Mouse (Mus musculus) regulatory T cell (primary cell): ENCODE data around the gene Ryr2.

Source experiments
- in situ Hi-C: fragments of 300-600 bp; cut with MboI, MseI; formaldehyde crosslinking; loops from one replicate; pipeline ENCODE4 v1.15.1; 2025; ENCODE audit warnings: high pct_unique_total_duplicates

The Ryr2 gene

DNA sequence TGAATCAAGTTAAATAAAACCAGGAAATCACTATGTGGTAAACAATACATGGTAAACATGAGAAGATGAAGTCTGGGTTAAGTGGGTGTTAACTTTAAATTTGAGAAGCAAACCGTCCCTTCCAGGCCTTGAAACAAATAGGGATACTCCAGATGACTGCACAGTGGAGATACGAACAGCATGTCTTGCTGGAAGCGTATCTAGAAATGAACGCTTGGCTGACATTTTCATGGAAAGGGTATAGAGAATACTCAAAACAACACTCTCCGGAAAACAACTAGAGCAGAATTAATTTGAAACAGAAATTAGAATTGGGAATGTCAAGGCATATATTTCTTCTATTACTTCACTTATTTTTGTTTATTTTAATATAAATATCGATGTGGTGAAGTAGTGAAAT, 329.0 kb downstream of the Ryr2 start:
- in situ Hi-C loops, result no loop called here

DNA sequence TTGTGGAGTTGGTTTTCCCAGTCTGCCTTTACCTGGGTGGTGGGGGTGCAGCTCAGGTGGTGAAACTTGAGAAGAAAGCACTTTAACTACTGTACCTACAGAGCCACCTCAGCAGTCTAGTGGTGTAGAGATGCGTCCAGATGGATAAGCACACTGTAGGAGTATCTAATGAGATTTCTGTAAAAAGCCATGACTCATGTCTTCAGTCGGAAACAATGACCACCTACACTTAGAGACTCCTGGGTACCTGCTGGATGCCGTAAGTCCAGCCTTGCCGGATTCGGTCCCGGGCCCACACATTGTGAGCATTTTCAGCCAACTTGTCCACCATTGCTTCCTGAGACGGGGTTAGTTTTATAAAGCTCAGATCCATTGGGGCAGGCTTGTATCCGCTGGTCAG, 334.6 kb downstream of the Ryr2 start:
- in situ Hi-C loops, result no loop called here

DNA sequence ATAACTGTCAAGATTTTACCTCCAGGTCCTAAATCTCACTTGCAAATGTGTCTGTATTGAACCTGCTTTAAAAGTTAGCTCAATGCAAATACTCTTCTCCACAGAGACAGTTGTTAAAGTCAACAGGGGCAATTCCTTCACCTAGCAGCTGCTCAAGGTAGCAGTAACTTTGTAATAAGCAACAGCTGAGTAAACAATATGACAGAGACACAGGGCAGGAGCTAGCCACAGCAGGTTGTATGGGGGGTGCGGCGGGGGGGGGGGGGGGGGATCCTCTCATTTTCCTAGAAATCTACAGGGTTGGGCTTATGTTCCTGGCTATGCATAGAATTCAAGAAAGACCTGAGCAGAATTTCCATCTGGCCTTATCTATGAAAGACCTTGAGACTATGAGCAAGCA, 339.8 kb downstream of the Ryr2 start:
- in situ Hi-C loops, result no loop called here

DNA sequence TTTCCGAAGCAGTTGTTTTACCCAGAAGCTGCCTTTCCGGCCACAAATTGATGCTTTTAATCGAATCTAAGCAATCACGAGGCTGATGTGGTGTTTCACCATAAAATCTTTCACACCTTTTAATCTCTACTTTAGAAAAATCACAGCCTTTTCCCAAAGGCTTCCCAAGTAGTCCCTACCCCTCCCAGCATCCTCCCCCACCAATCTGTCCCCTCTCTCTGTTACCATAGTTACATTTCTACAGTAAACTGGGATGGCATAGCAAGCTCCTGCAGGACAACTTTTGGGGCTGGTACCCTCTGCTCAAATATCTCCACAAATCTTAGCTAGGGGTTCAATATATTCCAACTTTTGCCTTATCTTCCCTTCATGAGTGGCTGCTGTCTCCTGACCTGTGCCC, 342.8 kb downstream of the Ryr2 start:
- in situ Hi-C loops, result no loop called here

DNA sequence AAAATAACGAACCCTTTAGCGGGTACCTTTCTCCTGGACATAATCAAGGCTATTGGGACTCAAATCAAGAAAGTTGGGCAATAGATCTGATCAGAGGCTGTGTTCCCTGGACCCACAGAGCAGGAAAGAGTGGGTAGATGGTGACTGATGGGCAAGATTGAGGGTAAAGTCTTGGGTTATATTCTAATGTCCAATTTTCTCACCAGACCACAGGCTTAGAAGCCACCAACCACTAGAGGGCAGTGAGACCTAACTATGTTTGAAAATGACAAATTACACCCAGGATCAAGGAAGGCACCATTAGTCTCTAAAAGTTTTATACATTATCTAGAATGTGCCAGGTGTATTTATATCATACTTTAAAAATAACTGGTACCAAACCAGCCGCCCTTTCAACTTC, 343.6 kb downstream of the Ryr2 start:
- in situ Hi-C loops, result no loop called here

DNA sequence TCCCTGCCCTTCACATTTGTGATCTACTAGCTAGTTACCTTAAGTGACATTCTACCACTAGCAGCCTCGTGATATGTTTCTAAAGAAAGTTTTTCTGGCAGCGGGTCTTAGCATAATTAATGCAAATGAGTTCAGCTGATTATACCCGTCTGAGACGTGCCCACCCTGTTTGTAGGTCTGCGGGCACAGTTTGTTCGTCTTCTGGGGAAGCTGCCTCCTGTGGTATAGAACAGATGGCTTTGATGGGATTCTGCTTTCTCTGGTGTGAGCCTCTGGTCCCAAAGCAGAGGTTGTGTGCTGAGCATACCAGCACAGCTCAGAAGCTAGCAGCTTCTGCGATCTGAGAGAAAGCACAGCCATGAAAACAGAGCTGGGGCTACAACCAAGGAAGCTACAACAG, 348.9 kb downstream of the Ryr2 start:
- in situ Hi-C loops, result no loop called here

DNA sequence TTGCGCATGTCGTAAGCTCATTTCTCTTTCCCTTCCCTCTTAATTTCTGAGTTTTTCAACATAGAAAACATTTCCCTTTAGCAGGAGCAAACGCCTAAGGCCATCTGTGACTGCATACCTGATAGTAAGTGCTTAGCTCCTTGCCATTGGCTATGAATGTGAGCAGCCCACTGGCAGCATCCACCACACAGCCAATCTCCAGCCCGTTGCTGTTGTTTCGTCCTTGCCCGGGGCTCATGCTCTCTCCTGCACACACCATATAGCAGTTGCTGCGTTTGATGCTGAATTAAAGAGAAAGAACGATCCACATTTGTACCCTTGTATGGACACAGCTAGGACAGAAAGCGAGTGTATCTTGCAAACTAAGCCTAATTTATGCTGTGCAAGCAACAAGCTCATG, 361.3 kb downstream of the Ryr2 start:
- in situ Hi-C loops, result no loop called here

DNA sequence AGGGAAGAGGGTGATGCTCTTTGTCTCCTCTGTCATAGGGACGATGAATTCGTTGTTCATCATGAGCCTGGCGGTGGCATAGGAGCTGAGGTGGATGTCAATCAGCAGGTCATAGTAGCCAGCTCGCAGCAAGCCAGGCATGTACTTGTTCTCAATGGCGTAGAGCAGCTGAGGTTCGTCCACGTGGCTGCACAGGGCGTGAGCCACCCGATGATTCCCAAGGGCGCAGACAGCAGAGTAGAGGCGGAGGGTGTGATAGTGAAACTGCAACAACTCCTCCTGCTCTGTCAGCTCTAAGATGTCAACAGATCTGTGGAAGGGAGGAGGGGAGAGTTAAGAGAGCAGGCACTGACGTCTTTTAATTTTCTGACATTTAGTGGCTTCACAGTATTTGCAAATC, 368.5 kb downstream of the Ryr2 start:
- in situ Hi-C loops, result no loop called here

DNA sequence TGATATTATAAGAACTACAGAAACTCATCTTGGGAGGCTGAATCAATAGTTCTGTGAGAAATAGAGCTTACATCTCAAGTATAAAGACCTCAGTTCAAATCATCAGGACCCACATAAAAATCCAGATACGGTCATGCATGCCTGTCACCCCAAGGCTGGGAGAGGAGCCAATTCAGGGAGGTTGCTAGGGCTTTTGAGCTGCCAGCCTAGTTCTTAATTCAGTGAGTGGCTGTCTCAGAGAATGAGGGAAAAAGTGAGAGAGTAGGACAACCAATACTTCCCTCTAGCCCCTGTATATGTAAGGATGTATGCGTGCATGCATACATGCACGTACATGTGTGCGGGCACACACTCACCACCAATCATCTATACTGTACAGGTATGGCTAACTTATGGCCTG, 390.5 kb downstream of the Ryr2 start:
- in situ Hi-C loops, result loop anchor here (10.0 kb wide), 1 partner anchor 911 kb away; no protein-coding TSS in a partner anchor

DNA sequence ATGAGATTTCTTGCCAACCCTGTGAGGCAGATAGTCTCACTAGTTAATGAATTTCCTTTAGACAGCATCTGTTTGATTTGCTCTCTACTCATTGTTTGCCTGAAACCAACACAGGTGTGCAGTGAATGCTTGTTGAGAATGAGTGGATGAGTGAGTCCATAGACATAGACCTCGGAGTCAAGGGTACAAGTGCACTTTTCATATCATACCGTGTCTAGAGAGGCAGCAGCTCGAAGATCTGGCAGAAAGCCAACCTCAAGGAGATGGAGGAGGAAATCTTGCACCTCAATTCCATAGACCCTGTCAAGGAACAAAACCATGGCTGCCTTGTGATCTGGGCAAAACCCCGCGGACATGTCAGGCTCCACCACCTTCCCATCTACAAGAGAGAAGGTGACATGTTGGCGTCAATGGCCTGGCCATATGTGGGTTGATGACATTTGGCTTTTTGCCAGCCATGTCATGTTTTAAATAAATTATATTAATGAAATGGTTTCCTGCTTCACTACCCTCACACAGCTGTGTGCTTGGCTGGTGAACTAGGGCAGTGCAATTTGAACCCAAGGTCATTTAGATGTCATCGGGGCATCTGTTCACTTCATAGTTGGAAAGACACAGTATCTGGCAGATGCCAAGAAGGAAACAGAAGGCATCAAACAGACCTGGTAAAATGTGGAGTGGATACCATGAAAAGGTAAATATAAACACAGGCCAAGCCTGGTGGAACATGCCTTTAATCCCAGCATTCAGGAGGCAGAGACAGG, 396.9 kb downstream of the Ryr2 start:
- in situ Hi-C loops, result loop anchor here (10.0 kb wide), 1 partner anchor 905 kb away; no protein-coding TSS in a partner anchor

DNA sequence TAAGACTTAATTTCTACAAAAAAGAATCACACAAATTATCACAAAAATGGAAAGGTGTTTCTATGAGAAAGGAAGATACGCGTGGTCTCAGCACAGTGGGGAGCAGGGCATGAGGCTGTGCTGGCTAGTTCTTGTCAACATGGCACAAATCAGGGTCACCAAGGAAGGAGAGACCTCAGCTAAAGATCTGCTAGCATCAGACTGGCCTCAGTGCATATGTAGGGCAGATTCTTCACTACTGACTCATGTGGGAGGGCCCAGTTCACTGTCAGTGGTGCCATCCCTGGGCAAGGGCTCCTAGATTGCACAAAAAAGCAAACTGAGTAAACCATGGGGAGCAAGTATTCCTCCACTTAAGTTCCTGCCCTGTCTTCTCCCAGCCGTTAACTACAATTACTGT, 405.0 kb downstream of the Ryr2 start:
- in situ Hi-C loops, result no loop called here

DNA sequence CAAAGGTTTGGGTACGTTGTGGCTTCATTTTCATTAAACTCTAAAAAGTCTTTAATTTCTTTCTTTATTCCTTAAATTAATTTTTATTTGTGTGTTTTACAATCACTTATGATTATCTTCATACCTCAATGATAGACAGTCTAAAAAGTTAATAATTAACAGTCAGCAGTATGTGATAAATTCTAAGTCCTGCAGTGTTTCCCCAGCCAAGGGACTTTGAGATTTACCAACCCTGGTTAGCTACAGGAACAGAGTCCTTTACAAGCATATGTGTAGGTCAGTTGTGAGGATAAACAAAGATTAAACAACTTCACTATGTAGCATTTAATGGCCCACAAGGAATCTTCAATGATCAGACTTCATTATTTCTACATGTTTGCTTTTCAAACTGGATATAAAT, 410.2 kb downstream of the Ryr2 start:
- in situ Hi-C loops, result no loop called here

DNA sequence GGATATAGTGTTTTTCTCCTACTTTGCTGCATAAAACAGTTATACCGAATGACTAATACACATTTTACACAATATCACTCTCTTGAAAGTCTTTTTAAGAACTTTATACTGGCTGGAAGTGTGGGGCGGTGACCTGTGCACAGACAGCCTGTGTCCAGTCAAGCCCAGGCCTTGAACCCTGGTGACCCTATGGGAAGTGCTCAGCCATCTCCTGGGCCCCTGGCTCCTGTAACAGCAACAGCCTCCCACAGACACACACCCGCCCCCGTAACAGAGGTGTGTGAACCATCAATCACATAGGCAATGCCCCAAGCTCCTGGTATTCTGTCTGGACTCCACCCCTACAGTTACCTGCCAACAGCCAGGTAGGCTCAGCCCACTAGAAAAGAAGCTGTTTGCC, 424.9 kb downstream of the Ryr2 start:
- in situ Hi-C loops, result no loop called here

DNA sequence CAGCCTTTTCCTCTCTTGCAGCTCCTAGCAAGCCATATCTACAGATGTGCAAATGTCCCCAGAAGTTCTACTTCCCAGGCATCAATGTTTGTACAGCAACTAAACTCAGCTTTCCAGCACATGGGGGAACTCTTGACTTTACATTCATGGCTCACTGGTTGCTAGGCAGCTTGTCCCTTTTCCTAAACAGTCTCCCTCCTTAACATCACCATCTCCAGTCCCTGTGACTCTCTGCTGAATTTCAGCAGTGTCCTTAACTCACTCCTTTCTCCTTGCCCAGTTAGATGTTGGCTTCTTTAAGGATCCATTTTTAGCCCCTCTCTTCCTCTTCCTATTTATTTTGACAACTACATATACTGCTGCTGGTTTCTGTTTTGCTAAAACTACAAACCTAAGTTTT, 443.9 kb downstream of the Ryr2 start:
- in situ Hi-C loops, result no loop called here

DNA sequence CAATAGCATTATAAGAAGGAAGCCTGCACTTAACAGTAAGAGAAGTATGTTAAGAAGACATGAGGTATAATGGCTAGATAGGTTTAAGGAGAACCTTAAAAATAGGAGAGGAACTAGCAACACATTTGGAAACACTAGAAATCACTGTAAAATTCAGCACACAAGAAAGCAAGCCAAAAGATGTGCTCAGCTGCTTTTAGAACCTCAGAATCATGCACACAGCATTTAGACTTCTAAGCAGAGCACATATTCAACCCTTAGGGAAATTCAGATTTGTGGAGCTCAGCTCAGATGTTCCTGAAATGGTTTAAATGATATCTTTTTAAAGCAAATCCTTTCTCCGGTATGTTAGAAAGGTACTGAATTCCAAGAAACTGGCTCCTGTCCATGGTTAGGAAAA, 461.9 kb downstream of the Ryr2 start:
- in situ Hi-C loops, result no loop called here

DNA sequence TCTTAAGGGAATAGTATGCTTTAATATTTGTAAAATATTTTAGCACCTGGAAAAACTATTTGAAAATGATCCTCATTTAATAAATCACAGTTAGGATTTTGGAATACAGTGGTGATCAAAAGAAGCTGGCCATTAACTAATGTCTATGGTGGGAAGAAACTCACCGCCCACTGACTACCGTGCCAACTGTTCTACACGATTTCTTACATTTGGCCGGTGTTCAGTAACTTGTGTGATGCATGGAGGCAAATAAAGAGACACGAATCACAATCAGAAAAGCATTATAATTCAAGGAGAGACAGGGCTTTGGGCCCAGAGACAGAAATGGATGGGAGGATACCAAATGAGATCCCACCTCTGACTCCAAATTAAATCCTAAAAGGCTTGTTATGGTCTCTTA, 470.4 kb downstream of the Ryr2 start:
- in situ Hi-C loops, result no loop called here

DNA sequence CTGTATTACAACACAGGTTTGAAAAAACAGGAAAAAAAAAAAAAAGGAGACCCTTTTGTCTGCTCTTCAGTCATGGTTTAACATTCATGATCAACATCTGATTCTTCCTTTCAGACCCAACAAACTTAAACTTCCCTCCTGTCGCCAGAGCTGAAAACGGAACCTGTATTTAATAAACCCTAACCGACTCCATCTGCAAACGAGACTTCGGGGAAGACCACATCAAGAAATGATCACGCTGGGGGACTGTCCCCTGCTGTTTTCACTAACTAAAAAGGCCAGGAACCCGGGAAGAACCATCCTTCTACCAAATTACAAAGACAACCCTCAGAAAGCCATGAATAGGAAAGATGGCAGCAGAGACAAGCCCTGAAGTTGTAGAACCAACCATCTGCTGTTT, 482.2 kb downstream of the Ryr2 start:
- in situ Hi-C loops, result no loop called here

DNA sequence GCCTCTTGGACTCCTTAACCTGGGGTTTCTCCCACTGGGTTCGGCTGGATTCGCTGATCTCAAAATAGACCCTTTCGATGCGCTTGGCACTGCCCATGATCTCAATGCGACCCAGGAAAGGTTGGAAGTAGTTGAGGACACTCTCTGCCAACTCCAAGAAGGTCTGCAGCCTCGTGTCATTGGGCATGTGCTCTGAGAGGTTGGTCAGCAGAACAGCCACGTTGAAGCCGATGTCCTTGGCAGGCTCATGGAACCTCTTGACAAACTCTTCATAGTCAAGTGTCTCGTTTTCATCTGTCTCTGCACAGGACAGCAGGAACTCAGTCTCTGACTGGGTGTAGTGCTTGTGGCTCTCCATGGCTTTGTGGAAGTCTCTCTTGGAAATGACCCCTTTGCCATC, 511.3 kb downstream of the Ryr2 start:
- in situ Hi-C loops, result no loop called here

DNA sequence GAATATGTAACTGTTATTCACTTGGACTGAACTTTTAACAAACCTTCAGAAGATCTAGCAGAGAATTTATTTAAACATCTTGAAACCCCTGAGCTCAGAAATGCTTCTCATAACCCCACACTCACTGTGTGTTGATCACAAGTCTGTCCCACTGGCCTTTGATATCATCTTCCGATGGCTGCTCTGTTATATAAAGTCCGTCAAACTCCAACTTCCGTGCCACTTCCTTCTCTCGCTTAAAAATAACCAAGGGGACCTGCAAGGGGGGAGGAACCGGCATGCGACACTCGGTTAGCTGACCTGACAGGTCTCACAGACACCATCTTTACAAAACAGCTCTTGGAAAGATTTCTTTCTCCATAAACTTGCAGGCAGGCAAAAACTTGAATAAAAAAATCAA, 521.5 kb downstream of the Ryr2 start:
- in situ Hi-C loops, result no loop called here

DNA sequence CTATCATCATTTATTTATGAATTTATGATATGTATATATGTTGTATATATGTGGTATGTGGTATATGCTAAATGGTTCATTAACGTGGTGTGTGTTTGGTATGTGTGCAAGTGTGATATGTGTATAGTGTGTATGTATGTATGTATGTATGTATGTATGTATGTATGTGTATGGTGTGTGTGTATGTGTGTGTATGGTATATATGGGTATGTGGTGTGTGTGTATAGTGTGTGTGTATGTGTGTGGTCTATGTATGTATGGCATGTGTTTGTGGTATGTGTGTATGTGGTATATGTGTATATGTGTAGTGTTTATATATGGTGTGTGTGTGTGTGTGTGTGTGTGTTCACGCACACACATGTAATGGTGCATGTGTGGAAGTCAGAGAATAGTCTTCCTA, 534.2 kb downstream of the Ryr2 start:
- in situ Hi-C loops, result no loop called here

DNA sequence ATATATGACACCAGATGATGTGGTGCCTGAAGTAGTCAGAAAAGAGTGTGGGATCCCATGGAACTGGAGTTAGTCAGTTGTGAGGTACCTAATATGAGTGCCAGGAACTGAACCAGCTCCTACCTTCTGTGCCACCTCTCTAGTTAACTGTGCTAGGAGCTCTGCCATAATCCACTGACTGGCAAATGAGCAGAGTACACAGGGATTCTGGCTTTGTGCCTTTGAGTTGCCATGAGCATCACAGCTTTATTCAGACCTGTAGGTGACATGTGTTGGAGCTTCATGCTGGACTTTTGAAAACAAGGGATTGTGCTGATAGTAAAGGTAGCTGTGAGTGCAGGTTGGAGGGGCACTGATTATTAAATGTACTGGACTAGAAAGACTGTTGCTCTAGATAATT, 539.4 kb downstream of the Ryr2 start:
- in situ Hi-C loops, result no loop called here

DNA sequence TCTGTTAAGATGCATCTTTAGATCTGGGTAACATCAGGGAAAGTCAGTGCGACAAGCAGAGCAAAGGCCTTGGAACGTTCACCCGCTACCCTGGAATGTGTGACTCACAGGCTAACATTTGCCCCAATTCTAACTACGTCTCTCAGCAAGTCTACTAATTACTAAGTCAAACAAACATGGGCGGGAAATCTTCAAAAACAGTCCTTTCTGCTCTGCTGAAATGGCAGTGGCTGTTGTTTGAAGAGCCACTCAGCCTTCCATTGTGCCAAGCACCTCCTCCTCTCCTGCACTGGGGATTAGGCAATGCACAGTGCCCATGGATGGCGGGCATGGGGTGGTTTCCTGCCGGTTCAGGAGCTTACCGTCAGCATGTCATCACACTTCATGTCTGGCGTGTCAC, 540.3 kb downstream of the Ryr2 start:
- in situ Hi-C loops, result no loop called here

DNA sequence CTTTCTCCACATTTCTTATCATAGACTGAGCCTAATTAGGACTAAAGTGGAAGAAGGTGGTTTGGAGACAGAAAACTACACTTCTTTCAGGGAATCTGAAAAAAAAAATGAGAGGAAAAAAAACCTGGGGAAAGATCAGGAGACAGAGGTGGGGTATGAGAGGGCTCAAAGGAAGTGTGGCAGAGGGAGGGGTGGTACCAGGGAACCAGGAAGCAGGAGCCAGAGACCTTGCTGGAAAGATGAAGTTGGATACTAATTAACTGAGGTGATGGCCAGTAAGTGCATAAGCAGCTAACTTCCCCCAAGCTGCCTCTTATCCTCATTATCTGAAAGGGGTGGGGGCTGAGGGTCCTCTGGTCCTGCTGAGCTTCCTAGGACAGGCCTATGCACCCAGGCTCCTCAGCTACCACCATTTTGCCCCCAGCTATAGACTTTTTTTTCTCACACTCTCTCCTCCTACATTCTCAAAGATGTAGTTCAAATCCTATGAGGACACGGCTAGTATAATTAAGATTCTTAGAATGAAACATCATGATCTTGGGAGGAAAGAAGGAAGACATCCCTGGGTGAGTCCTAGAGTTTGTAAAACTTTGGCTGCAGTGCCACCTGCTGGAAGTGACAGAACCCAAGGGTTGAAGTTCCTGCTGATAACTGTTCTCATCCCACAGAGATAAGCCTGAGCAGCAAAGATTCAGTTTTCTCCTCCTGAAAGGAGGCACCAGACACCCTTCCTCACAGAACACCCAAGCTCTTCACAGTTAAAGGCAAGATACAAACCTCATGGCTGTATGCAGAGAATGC, 543.3 kb downstream of the Ryr2 start:
- in situ Hi-C loops, result no loop called here
